Mouse (Mus musculus): ENCODE data around the gene Aes. TPM values are rescaled to one million over a fixed set of nuclear protein-coding genes. Genes with fewer than 3 reads are reported as not detected.
A peak's percentile ranks its signal among the peaks of the same experiment; 100 is the strongest.

Gene Aes
- polyA plus RNA-seq, 1 experiment from 2014 or later: 504 TPM

GRCm38 (mm10) chr10:81534826-81535225, 24.5 kb upstream of the Aes start:
- Histone ChIP-seq H3K9me3 (replicated peaks) (no peaks in the 10 kb centered on the region), H3K9ac (no peak overlapping the region), H3K36me3 (peaks cover 43% of the 10 kb centered on the region), H3K4me3 (no peak overlapping the region), H3K4me1 (peaks cover 2% of the 10 kb centered on the region; the same call in 1 of the 2 replicates), H3K27me3 (no peaks in the 10 kb centered on the region), H3K4me2 (replicated peaks) (no peak overlapping the region), H3K27ac (no peak overlapping the region)
- 61% methylated on average over 16 of the region's 16 CpGs for WGBS
- ATAC-seq (ENCODE audit: low FRiP score): no peak

DNA sequence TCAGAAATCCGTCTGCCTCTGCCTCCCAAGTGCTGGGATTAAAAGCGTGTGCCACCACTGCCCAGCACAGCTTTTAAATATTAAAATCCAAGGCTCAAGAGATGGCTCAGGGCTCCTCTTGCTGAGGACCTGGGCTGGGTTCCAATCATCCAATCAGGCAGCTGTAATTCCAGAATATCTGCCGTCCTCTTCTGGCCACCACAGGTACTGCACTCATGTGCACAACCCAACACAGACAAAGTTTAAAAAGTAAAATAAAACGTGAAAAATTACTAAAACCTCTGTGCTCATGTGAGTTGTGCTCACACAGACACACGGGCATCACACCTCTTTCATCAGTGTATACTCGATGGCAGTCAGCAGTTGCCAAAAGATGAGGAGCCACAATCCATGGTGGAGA, 22.6 kb upstream of the Aes start:
- Histone ChIP-seq H3K4me2 (replicated peaks) (no peak overlapping the region), H3K27me3 (no peaks in the 10 kb centered on the region), H3K9ac (no peak overlapping the region), H3K4me3 (no peak overlapping the region), H3K27ac (no peak overlapping the region), H3K4me1 (peaks cover 10% of the 10 kb centered on the region), H3K36me3 (peaks cover 30% of the 10 kb centered on the region), H3K9me3 (replicated peaks) (no peaks in the 10 kb centered on the region)
- 78% methylated on average over 6 of the region's 6 CpGs for WGBS
- ATAC-seq (ENCODE audit: low FRiP score): no peak

DNA sequence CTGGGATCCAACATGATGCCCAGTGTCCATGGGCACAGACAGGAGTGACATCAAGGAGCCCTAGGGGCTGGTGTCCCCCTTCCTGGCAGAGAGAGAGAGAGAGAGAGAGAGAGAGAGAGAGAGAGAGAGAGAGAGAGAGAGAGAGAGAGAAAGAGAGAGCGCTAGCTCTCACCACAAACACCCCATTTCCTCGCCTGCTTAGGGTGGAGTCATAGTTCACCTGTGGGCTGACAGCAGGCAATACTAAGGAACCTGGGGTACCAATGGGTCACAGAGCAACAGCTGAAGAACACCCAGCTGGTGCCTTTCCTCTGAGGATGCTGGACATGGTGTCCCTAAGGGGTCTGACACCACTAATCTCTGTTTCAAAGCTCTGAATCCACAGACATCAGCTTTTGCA, 21.9 kb upstream of the Aes start:
- Histone ChIP-seq H3K4me3 (no peak overlapping the region), H3K36me3 (peaks cover 27% of the 10 kb centered on the region), H3K4me2 (replicated peaks) (no peak overlapping the region), H3K9me3 (replicated peaks) (no peaks in the 10 kb centered on the region), H3K4me1 (peaks cover 17% of the 10 kb centered on the region), H3K27ac (no peak overlapping the region), H3K9ac (no peak overlapping the region), H3K27me3 (no peaks in the 10 kb centered on the region)
- ATAC-seq (ENCODE audit: low FRiP score): no peak
- WGBS: 82% methylated on average over 2 of the region's 2 CpGs

DNA sequence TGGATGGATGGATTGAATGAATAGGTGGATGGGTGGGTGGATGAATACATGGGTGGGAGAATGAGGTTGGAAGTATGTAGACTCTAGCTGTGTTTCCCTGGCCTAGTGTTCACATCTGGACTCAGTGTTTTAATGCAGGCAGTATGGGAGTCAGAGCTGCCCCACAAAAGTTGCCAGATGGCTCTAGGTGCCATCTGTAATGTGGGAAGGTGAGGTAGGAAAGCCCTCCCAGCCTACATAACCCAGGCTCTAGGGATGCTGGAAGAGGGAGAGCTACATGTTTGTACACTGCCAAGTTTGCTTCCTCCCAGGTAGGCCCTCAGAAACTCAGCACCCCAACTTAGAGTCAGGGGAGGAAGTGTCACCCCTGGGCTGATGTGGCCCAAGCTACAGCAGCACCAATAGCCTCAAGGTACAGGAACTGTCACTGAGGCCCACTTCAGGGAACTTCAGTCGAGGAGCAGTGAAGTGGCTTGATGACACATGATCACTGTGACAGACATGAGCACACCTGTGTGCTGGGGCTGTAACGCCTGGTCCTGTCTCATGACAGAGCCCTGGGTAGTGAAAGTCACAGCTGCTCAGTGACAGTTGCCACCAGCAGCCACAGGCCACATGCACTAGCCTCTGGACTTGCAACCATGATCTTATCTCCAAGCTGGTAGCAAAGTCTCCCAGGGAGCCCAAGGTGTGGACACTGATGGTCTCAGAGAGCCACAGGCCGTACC, 20.8 kb upstream of the Aes start:
- no peak overlapping the region for H3K4me3 ChIP-seq
- WGBS: 87% methylated on average over 3 of the region's 3 CpGs
- H3K9ac ChIP-seq: peak overlapping the region; percentile 41; the same call in 1 of the 2 replicates
- no peak overlapping the region for H3K4me2 ChIP-seq (replicated peaks)
- no peaks in the 10 kb centered on the region for H3K27me3 ChIP-seq
- H3K27ac ChIP-seq: no peak overlapping the region
- no peaks in the 10 kb centered on the region for H3K9me3 ChIP-seq (replicated peaks)
- peaks cover 20% of the 10 kb centered on the region for H3K36me3 ChIP-seq
- peaks cover 27% of the 10 kb centered on the region for H3K4me1 ChIP-seq
- ATAC-seq (ENCODE audit: low FRiP score): no peak

DNA sequence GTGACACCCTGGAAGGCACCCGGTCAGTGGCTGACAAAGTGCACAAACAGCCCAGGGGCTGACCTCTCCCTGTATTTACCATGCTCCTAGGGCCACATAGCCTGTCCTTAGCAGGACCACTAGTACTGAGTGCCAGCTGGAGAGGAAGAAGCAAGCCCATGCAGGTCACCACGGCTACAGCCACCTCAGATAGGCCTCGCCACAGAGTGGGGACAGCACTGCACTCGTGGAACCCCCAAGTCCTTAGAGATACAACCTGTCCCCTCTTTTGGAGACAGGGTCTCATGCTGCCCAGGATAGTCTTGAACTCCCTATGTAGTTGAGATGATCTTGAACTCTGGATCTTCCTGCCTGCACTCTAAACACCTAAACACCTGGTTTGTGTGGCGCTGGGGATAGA, 17.9 kb upstream of the Aes start:
- H3K27ac ChIP-seq: no peak overlapping the region
- peaks cover 38% of the 10 kb centered on the region for H3K4me1 ChIP-seq
- no peak overlapping the region; the same call in 1 of the 2 replicates for H3K9ac ChIP-seq
- 90% methylated on average over 5 of the region's 5 CpGs for WGBS
- no peaks in the 10 kb centered on the region for H3K9me3 ChIP-seq (replicated peaks)
- no peak for ATAC-seq (ENCODE audit: low FRiP score)
- no peak overlapping the region for H3K4me2 ChIP-seq (replicated peaks)
- H3K27me3 ChIP-seq: no peaks in the 10 kb centered on the region
- H3K4me3 ChIP-seq: no peak overlapping the region
- peaks cover 19% of the 10 kb centered on the region; the same call in 1 of the 2 replicates for H3K36me3 ChIP-seq

DNA sequence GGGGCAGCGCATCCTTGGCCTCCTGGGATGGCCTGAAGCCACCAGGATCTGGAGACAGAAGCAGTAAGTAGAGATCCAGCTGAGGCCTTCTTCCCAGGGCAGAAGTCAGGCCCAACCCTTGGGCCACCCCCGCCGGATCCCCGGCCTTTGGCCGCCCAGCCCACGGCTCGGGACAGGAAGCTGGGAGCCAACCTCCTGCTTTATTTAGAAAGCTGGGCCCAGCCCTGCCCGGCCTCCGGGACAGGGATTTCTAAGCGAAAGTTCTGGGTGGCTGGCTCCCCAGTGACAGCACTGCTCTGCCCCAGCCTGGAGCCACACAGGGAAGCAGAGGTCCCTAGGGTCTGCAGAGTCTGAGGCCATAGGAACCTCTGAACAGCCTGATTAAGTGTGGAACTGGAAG, 17.5 kb upstream of the Aes start:
- H3K9ac ChIP-seq: no peak overlapping the region; the same call in 1 of the 2 replicates
- no peaks in the 10 kb centered on the region for H3K27me3 ChIP-seq
- no peak overlapping the region for H3K4me3 ChIP-seq
- no peak overlapping the region for H3K4me2 ChIP-seq (replicated peaks)
- peaks cover 38% of the 10 kb centered on the region for H3K4me1 ChIP-seq
- ATAC-seq (ENCODE audit: low FRiP score): no peak
- H3K9me3 ChIP-seq (replicated peaks): no peaks in the 10 kb centered on the region
- 87% methylated on average over 10 of the region's 10 CpGs for WGBS
- H3K36me3 ChIP-seq: peaks cover 18% of the 10 kb centered on the region; the same call in 1 of the 2 replicates
- H3K27ac ChIP-seq: no peak overlapping the region

GRCm38 (mm10) chr10:81542727-81543460, 16.4 kb upstream of the Aes start:
- H3K27ac ChIP-seq: no peak overlapping the region
- H3K4me2 ChIP-seq (replicated peaks): peak overlapping the region; percentile 98
- H3K9me3 ChIP-seq (replicated peaks): no peaks in the 10 kb centered on the region
- peak overlapping the region; percentile 96 for H3K9ac ChIP-seq
- WGBS: 76% methylated on average over 7 of the region's 7 CpGs
- ATAC-seq (ENCODE audit: low FRiP score): no peak
- peaks cover 38% of the 10 kb centered on the region for H3K4me1 ChIP-seq
- peaks cover 11% of the 10 kb centered on the region; the same call in 1 of the 2 replicates for H3K36me3 ChIP-seq
- peak overlapping the region; percentile 94; the same call in 1 of the 2 replicates for H3K4me3 ChIP-seq
- H3K27me3 ChIP-seq: no peaks in the 10 kb centered on the region

DNA sequence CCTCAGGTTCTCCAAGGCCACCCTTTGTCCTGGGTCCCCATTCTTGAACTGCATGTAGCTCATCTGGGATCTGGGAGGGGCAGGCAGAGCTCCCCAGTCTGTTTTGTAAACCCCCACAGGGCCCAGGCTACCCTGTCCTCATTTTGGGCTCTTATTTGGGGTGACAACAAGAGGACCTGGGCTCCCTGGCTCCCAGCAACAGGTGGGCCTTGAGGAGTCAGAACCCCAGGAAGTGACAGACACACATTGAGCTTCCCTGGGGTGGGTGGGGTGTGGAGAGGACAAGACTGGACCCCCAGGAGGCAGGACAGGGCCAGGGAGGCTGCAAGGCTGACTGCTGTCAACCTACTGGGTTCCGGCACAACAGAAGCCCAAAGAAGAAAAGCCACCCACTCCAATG, 15.7 kb upstream of the Aes start:
- H3K27ac ChIP-seq: no peak overlapping the region
- H3K4me3 ChIP-seq: peak overlapping the region; percentile 94
- peaks cover 11% of the 10 kb centered on the region; the same call in 1 of the 2 replicates for H3K36me3 ChIP-seq
- H3K9ac ChIP-seq: peak overlapping the region; percentile 96
- no peaks in the 10 kb centered on the region for H3K9me3 ChIP-seq (replicated peaks)
- H3K4me1 ChIP-seq: peaks cover 38% of the 10 kb centered on the region
- WGBS: 50% methylated on average over 1 of the region's 1 CpGs
- H3K4me2 ChIP-seq (replicated peaks): peak overlapping the region; percentile 98
- H3K27me3 ChIP-seq: no peaks in the 10 kb centered on the region
- ATAC-seq (ENCODE audit: low FRiP score): no peak

GRCm38 (mm10) chr10:81544296-81545160, 14.8 kb upstream of the Aes start:
- WGBS: under 1% methylated on average over 81 of the region's 93 CpGs
- H3K9ac ChIP-seq: peak overlapping the region; percentile 96
- H3K9me3 ChIP-seq (replicated peaks): no peaks in the 10 kb centered on the region
- H3K4me1 ChIP-seq: peaks cover 38% of the 10 kb centered on the region
- peaks cover 11% of the 10 kb centered on the region; the same call in 1 of the 2 replicates for H3K36me3 ChIP-seq
- H3K4me2 ChIP-seq (replicated peaks): peak overlapping the region; percentile 98
- peak; percentile 7 for ATAC-seq (ENCODE audit: low FRiP score)
- H3K4me3 ChIP-seq: peak overlapping the region; percentile 94
- H3K27ac ChIP-seq: peak overlapping the region; percentile 90
- no peaks in the 10 kb centered on the region for H3K27me3 ChIP-seq

GRCm38 (mm10) chr10:81545161-81545747, 14.0 kb upstream of the Aes start, which contains the start of gene Gna11:
Gene Gna11, minus strand, starts transcription at chr10:81545190.
- H3K4me2 ChIP-seq (replicated peaks): peak within 1 kb of the TSS; percentile 98
- peak within 1 kb of the TSS; percentile 96 for H3K9ac ChIP-seq
- H3K27ac ChIP-seq: peak within 1 kb of the TSS; percentile 90
- H3K4me1 ChIP-seq: peaks cover 38% of the 10 kb centered on the region
- WGBS: 2% methylated on average over 33 of the region's 59 CpGs
- ATAC-seq (ENCODE audit: low FRiP score): peak; percentile 96
- H3K36me3 ChIP-seq: peaks cover 5% of the 10 kb centered on the region; the same call in 1 of the 2 replicates
- H3K9me3 ChIP-seq (replicated peaks): no peaks in the 10 kb centered on the region
- H3K4me3 ChIP-seq: peak within 1 kb of the TSS; percentile 94
- no peaks in the 10 kb centered on the region for H3K27me3 ChIP-seq

GRCm38 (mm10) chr10:81546332-81546731, 13.0 kb upstream of the Aes start:
- no peak for ATAC-seq (ENCODE audit: low FRiP score)
- H3K4me1 ChIP-seq: peaks cover 33% of the 10 kb centered on the region
- no peaks in the 10 kb centered on the region for H3K9me3 ChIP-seq (replicated peaks)
- 0 out of 2 replicates have a peak, but pooled peaks cover 5% of the 10 kb centered on the region for H3K36me3 ChIP-seq
- no peaks in the 10 kb centered on the region for H3K27me3 ChIP-seq
- 0 out of 2 replicates have a peak overlapping the region, but pooled peaks have one; percentile 27 for H3K9ac ChIP-seq
- H3K4me2 ChIP-seq (replicated peaks): no peak overlapping the region
- 85% methylated on average over 5 of the region's 5 CpGs for WGBS
- no peak overlapping the region for H3K4me3 ChIP-seq
- no peak overlapping the region for H3K27ac ChIP-seq

Measured in hindbrain, embryonic 12.5 days (tissue).